Mouse (Mus musculus) left cerebral cortex, adult 18-20 months (tissue): ENCODE measurements at regions not wholly inside any gene's neighbourhood (a gene's known extent, or its start where the extent isn't known, plus 50 kb on each side); places are given as distances from the start of the nearest gene placed in this dataset.
A peak's percentile ranks its signal among the peaks of the same experiment; 100 is the strongest.

Experiments
- DNase-seq, 2 experiments: peaks; one replicate each; pipeline ENCODE4 v3.0.0; 2021 to 2022; ENCODE audit warnings: low spot score in 2 of 2, mixed read lengths in 1 of 2

DNA sequence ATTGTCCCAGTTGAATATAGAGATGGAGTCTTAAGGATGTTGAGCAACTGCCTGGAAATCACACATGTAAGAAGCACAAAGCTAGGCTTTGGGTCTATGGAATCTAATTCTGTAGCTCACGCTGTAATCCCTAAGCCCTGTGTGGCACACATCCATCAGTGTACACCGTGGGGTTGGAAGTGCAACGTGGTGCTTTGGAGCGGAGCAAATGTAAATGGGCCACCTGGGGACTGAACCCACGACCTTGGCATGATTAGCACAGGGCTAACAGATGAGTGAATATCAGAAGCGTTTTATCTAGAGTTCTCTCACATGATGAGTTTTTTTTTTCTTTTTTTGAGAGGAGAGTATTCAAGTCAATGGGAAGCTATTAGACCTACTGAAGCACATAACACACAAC is 437.6 kb downstream of the Tmem182 start:
- DNase-seq = no peak

DNA sequence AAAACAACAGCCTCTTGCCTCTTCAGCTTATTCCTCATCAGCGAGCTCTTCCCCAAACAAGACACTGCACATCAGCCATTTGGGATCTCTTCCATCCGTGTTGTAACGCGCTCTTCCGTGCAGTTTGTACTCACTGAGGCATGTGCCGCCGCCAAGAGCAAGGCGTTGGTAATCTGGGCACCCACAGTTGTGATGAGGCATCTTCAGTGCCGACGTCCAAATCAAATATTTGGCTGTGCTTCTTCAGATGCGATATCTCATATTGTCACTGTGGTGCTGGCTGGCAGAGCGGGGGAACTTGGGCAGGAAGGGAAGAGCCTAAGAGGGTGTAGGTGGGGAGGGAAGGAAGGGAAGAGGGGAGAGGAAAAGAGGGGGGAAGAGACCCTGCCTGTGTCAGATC is 439.2 kb downstream of the Tmem182 start:
- DNase-seq = peak; percentile 3 to 13

DNA sequence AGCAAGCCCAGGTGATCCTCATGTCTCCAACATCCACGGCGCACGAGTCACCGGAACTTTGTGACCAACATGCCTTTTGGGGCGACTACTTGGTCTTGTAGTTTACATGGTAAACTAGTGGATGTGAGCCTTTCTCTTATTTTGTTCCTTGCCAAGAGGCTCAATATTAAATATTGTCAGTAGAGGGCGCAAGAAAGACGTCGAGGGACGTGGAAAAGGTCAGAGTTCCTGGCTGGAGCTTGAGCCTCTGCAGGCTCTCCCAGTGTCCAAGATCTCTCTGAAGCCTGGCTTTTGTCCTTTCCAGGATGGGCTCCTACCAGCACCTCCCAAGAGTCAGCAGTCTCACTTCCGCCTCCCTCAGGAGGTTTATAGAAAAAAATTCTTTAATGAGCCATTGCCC is 458.8 kb downstream of the Tmem182 start:
- DNase-seq = peak in 1 of 2 experiments; percentile 12

DNA sequence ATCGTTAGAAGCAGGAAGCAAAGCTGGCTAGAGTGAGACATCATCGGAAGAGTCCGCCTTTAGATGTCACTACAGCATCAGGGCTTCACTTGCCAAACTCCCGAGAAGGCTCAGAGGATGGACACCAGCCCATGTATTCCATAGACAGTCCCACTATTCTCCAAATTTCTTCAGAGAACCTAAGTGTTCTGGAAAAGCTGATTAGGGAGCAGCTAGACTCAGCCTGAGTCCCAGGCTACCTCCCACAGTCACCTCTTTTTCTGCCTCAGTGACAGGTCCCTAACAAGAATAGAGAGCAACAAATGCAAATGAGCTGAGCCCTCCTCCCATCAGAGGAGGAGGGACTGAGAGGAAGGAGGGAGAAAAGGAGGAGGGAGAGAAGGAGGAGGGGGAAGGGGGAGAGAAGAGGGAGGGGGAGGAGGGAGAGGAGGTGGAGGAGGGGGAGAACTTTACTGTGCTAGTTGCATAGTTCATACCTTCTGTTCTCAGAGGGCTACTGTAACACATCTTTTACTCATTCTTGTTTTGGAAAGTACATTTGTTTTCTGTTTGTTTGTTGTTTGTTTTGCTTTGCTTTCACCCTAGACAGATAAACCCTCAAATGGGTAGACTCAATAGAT is 465.8 kb downstream of the Tmem182 start:
- peak; percentile 2 to 6 for DNase-seq

DNA sequence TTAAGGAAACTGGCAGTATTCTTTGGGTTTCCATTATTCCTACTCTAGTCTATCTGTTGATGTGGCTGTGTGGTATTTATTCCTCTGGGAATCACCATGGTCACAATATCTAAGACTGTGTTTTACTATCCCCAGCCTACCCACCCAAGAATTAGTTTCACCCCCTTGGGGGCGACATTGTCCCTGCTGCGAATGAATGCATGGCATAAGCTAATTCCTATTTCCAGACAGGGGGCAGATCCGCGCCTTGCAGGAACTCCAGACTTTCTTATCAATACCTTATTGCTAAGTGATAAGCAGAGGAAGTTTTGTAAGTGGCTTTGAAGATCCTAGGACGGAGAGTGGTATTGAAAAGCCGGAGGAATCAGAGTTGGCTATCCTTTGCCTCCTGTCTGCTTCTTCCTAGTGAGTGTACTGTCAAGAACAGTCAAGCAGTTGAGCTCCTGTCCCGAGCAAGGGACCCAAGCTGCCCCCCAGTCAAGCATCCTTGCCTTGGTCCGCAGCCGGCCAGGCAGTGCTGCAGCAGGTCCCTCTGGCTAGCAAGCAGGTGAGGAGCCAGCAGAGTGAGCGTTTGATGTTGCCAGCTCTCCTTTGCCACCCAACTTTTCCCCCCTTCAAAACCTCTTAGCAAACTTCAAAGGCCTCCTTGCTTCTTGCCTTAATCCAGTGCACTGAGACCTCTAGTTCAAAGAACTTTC is 469.3 kb downstream of the Tmem182 start:
- DNase-seq = peak in 1 of 2 experiments; percentile 10

DNA sequence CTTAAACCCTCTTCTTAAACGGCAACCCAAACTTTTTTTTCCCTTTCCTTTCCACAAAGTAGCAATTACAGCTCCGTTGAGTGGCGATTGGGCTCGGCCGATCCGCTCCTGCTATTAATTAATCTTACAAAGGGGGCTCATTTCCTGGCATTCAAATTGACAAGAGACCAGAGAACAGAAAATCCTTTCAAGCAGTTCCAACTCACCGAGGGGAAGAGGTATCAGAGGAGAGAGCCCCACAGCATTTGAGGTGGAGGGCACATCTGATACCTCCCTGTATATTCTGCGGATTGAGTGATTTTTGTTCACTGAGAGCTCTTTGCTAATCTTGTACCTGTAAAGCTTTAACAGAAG is 469.8 kb downstream of the Tmem182 start:
- DNase-seq = no peak

DNA sequence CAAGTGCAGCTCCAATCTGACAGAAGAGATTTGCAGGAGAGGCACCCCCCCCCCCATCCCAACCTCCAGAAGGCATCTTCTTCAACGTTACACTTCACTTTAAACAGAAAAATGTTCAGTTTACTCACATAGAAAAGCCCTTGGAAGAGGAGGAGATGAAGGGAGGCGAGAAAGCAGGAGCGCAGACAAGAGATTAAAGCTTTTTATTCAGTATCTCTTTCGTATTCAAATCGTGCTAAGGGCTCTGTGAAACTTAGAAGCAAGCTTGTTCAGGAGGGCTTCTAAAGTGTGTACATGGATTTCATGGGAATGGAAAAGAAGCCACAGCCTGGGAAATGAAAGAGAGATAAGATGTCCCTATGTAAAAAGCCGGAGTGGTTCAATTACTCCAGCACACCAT is 470.2 kb downstream of the Tmem182 start:
- DNase-seq = no peak

DNA sequence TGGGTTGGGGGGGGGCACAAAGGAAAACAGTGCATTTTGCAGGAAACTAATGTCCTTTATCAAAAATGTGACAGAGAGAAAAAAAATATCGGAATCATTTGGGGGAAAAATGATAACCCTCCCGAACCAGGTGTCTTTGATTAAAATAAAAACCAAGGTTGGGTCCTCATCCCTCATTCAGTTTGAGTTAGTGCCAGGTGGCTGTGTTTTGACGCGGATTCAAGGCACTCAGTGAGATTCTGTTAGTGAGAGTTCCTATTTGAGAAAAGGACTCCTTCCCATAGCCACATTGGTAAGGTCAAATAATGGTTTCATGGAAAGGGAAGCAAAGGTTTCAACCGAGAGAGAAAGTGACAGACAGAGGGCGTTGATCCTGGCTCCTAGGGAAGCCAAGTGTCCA is 470.9 kb downstream of the Tmem182 start:
- DNase-seq = no peak

DNA sequence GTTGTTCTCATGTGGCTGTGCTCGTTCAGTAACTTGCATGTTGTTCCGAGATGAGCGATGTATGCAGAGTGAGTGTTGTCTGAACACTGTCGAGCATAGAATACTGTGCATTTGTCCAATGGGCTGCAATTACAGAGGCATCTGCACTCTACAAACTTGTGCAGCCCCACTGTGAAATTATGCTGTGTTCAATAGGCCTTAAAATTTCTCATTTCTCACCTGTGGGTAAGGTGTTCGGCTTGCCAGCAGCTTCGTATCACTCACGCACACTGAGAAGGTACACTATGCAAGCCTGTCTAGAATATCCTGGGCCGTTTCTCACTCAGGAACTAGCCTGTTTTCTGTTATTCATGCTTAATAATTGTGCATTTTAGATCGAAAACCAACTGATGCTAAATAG is 479.8 kb downstream of the Tmem182 start:
- DNase-seq = no peak

DNA sequence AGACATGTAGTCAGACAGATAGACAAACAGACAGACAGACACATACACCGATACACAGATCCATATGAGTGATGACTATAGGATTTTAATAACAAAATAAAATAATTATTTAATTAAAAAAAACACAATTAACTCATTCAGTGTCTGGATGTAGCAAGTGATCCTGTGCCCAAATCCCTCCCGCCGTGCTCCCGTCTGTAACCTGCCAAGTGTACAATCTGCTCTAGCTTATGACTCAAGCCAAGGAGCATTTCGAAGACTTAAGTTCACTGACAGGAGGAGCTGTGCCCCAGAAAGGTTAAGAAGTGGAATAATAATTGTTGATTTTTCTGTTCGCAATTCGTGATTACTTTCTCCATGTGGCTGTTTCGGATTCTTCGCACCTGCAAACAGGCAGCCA is 480.8 kb downstream of the Tmem182 start:
- no peak for DNase-seq

DNA sequence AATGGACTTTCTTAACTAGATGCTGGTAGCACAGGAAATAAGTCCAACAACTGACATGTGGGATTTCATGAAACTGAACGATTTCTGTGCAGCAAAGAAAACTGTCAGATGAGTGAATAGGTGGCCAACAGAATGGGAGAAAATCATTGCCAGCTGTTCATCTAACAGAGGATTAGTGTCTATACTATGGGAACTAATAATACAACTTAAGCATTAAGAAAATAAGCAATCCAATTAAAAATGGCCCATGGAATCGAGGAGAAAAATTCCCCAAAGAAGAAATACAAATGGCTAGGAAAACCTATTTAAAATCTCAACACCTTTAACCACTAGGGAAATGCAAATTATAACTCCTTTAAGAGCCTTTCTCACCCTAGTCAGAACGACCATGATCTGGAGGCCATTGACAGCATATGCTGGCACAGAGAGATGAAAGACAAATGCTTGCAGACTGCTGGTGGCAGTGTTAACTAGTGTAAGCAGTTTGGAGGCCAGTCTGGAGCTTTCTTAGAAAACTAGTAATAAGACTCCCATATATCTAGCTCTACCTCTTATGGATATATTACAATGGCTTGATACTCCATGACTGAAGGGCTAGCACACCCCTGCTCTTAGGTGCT is 521.6 kb downstream of the Tmem182 start:
- no peak for DNase-seq

DNA sequence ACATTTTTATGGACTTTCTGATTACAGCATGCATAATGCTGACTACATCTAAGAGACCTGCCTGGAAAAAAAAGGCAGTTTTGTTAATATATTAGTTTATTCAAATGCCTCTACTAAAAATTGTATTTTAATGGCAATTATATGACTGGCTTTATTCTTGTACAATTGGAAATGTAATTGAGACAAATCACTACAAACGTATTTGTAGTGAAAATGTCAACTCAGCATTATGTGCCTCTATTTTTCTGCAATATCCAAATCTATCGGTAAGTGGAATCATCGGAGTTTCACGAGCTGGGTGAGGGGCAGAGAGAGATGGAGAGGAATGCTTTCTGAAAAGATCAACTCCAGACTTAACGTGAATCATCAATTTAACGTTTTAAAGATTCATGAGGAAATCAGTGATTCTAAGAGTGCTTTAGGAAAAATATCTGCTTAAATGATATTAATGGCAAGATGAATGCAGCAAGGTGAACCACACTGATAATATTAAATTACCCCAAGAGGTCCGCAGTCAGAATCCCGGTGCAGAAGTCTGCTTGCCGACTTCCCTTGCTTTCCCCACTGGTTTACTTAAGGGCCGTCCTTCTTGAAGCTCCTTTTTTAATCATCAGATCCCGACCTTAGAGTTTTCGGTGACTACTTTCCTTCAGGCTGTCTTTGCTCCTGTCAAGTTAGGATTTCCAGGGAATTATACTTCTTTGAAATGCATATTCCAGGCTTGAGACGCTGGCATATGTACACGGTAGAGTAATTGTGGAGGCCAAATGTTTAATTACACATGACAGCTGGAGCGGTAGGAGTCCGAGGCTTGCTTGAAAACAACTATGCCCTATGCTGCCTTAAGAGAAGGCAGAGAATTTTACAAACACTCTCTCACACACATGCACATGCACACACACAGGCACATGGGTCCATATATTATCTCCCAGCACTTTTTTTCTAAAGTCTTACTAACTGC is 544.7 kb downstream of the Tmem182 start:
- DNase-seq = no peak

DNA sequence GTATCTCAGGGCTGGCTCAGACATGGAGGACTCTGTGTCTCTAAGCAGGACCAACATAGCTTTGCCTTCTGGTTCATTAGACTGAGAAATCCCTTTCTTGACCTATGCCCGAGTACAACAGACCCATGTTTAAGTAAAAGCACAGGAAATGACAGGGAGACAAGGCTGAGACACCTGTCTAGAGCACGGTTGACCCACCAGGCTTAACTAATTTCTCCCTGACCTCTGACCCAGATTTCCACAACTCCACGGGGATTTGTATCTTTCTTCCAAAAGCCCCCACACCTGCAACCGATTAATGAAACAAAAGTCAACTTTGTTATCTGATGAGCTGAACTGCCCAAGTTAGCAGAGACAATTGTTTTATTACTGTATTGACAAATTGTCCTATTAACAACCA is 553.7 kb downstream of the Tmem182 start:
- DNase-seq = no peak

DNA sequence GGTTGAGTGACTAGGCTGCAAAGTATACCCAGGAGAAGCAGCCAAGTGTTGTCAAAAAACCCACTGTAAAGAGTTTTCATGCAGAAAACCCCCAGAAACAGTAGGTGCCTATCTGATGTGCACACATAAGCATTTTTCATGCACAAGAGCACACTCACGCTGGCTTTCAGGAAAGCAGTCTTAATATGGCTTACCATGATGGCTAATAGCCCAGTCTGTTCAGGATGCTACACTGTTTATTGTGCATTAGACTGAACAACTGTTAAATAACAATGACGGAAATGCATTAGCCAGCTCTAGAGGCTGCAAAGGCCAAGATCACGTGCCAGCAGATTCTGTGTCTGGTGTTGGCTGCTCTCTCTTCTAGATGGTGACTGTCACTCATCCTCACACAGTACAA is 556.1 kb downstream of the Tmem182 start:
- DNase-seq = no peak

DNA sequence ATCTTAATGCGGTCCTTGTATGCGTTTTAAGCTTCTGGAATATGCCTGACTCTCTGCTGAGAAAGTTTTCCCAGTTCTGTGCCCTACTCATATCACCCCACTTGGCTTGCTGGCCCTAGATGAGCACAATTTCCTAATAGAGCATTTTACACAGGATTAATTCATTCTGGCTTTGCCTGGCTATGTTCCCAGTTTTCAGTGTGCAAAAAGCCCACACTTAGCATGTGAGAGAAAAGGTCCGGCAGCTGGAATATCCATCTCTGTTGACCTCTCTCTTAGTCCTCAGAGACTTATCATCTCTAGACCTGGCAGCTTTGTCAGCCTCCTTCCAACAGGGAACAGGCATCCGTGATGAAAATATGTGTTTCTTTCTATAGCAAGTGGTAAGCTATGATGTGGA is 574.6 kb downstream of the Tmem182 start:
- no peak for DNase-seq

DNA sequence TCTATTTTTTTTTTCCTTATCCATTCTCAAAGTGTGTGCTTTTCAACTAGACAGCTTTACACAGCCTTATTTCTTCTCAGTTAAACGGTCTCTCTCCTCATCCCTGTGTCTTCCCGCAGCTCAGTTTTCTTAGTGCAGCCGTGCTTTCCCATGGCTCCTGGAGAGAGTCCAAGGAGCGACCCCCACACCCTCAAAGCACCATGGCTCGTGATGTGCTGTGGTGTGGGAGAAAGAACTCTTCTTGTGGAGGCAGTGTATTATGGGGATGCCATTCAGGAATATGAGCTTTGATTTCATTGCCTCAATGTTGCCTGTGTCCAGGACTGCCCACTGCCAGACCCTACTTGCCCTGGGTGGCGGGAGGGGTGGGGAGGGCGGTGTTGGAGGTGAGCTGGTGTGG is 576.1 kb downstream of the Tmem182 start:
- DNase-seq = no peak

DNA sequence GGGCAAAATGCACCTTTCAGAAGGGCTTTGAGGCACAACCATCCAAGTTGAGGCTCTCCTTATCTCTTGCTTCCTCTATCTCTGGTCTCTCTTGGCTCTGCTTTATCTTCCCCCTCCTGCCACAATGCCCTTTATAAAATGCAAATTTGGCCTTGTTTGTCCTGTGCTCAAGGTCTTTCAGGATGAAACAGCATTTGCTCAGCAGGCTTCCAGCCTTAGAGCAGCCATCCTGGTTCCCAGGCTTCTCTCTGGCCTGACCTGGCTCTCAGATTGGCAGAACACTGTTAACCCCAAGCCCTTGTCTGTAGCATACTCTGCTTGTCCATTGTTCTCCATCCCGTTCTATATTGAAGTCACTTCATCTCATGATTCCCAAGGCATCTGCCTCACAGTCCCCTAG is 579.3 kb downstream of the Tmem182 start:
- no peak for DNase-seq

DNA sequence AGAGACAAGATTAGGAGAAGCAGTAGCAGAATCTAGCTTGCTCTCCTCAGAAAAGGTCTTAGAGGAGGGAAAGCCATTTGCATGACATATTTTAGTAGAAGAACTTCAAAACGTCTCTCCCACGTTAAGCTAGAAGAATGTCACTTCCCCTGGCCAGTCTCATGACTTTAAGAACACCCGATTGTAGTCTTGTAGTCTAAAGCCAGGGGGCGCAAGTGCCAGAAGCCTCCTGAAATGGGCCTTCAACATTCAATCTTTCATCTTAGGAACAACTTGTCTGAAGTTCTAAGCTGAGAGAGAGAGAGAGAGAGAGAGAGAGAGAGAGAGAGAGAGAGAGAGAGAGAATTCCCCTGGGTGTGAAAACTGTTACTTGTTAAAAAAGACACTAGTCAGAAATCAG is 581.0 kb downstream of the Tmem182 start:
- peak in 1 of 2 experiments; percentile 12 for DNase-seq

DNA sequence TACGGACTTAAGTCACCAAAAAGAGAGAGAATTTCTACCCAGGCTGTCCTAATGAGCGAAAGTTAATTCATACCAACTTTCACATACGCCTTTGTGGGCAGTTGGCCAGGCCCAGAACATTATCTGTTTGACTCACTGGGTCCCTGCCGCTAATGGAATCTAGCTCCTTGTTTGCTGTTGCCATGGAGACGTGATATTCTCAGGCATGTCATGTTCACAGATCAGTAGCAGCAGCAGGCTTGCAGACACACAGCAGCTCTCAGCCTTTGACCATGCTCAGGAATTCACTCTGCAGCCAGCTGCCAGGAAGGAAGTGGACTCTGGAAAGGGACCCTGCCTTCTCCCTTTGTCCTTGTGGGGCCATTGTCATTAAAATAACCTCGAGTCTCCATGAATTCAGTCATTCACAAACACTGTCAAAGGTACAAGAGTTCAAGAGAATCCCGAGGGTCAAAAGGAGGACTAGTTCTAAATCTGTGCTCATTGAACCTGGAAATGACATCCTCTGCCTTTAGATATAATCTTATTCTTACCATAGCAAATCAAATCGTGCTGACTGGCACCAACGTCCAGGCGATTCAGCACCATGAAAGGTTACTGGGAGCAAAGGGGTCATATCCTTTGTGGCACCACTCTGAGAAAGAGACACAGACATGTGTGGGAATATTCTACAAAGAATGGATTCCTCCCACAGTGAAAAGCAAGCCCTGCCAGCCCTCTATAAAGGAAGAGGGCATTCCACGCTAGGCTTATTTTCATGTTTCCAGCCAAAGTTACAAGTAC is 584.9 kb downstream of the Tmem182 start:
- peak; percentile 6 to 10 for DNase-seq

DNA sequence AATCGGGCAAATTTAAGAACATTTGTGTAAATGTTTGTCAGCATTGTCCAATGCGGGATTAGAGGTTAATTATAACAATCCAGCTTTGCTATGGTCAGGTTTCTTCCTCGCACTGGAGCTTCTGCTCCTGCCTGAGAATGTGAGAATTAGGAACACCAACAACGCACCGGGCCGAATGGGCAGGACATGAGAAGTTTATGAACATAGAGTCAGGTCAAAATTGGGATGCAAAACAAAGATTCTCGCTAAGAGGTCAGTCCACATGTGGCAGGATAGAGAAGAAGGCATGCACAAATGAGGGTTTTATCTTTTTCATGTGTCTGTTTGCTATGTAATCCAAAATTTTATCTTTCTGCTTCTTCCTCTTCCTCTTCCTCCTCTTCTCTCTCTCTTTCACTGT is 585.7 kb downstream of the Tmem182 start:
- DNase-seq = no peak

DNA sequence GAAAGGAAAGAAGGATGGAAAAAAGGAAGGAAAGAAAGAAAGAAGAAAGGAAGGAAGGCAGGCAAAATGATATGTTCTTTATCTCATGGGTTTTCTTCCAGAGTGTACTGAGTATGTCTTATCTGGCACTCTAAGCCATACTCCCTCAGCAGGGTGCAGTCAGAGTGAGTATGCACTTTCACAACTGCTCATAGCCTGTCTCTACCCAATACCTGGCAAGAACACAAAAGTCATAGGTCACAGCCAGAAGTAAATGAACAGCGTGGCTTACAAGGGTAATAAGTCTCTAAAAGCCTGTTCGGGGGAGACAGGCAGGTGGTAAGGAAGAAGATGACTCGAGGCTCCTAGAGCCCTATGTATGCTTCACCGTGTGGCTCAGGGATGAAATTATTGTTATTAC is 587.9 kb downstream of the Tmem182 start:
- DNase-seq = no peak
